Mouse (Mus musculus) CD4-positive naive resting alpha-beta T cell, adult 76 days (primary cell): ENCODE results near the gene Krt84. TPM values are rescaled to one million over a fixed set of nuclear protein-coding genes. Genes with fewer than 3 reads are reported as not detected.

Experiments used
- total RNA-seq: library from RNA; stranded (reverse); gene quantifications from one replicate; pipeline ENCODE4 v1.2.4, GENCODE M21; 2023

The Krt84 gene
- not detected for total RNA-seq

GRCm38 (mm10) chr15:101532720-101533119 is at the start of gene Krt84:
Krt84 (minus strand) TSS chr15:101532820.

DNA sequence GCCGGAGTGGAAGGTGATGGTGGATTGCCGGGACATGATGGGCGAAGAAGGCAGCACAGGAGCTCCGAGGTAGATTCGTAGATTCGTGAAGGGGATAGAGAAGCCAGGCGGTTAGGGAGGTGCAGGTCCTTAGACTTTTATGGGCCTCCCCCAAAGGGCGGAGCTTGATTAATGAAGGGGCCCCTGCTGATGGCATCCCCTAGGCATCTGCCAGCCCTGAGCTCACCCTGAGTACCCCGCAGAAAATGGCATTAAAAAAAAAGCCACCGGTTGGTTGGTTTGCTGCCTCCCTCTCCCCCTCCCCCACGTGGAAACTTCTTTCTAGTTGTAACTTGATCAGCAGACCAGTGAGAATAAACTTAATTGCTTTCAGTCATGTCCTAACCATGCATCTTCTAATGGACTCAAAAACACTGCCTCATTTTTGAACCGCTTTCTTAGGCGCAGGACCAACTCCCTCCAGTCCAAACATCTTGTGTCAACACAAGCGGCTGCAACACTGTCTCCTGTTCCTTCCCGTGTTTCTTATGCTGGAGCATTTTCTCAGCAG is 41.3 kb upstream of the Krt84 start, which contains the start of gene Krt75:
TSS of gene Krt75 (minus strand) at position 109 of the 550 bp plus-strand sequence.

GRCm38 (mm10) chr15:101562850-101563249 is 30.2 kb upstream of the Krt84 start, which contains the start of gene Krt90:
Krt90 (minus strand) TSS chr15:101562950.

DNA sequence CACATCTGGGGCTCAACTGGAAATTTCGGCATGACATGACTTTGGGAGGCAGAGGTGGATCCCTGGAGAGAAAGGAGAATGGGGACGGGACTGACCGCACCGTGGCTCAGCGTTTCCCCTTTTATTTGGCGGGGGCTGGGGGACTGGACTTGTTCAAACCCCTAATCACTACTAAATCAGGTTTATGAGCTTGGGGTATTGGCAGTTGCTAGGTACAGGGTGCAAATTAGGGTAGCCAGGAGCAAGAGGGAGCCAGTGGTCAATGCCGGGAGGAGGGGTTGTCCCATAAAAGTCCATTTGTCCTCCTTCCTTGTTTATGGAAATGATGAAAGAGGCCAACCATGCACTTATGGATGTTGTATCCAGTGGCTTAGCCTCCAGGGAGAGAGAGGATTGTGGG is 17.9 kb upstream of the Krt84 start, which contains the start of gene Krt82:
TSS of gene Krt82 (minus strand) at position 101 of the 400 bp plus-strand sequence.

DNA sequence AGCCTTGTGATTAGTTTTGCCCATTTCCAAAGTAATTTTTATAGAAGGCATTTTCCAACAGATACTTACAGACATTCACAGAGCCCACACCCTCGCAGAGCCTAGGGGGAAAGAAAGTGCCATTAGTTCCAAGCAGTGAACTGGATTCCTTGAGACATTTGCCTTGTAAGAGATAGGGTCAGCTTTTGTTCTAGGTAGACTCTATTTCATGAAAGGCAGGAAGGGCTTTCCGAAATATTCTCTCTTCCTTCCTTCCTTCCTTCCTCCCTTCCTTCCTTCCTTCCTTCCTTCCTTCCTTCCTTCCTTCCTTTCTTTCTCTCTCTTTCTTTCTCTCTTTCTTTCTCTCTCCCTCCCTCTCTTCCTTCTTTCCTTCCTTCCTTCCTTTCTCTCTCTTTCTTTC is 15.5 kb downstream of the Krt84 start, which contains the start of gene Gm49425:
TSS of gene Gm49425 (minus strand) at position 101 of the 400 bp plus-strand sequence.

DNA sequence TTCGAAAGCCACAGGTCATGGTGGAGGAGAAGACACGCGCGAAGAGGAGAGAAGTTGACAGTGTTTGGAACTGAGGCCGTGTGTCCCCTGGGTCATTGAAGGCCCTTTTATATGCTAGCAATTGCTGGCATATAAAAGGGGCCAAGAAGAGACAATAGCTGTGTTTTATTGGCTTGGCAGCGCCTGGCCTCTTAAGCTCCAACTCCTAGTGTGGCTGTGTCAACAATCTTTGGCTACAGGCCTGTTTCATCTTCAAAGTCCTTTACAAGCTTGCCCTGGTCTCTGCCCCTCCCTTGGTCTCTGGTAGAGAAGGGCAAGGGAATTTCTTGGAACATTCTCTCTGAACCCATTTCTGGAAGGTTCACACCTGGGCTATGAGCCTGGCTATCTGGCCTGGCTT is 41.2 kb downstream of the Krt84 start, which contains the start of gene Krt83:
TSS of gene Krt83 (minus strand) at position 82 of the 400 bp plus-strand sequence.

Other genes with a start within 250 kb of the Krt84 start
- gene Atg101, start 248.5 kb downstream of the Krt84 start, total RNA-seq, result 72.6 TPM
- 1.2 TPM for gene 6030408B16Rik, start 239.6 kb downstream of the Krt84 start, total RNA-seq
- 1.6 TPM for gene Krt80, start 162.7 kb downstream of the Krt84 start, total RNA-seq
- not detected for gene Krt7, start 121.8 kb downstream of the Krt84 start, total RNA-seq
- gene Krt87, start 94.0 kb downstream of the Krt84 start, total RNA-seq, result not detected
- gene Krt88, start 85.1 kb downstream of the Krt84 start, total RNA-seq, result not detected
- not detected for gene Krt81, start 69.1 kb downstream of the Krt84 start, total RNA-seq
- gene Krt86, start 59.3 kb downstream of the Krt84 start, total RNA-seq, result not detected
- not detected for gene Krt83, start 41.3 kb downstream of the Krt84 start, total RNA-seq
- gene Gm49425, start 15.6 kb downstream of the Krt84 start, total RNA-seq, result not detected
- not detected for gene Krt82, start 17.8 kb upstream of the Krt84 start, total RNA-seq
- not detected for gene Krt90, start 30.1 kb upstream of the Krt84 start, total RNA-seq
- gene Krt75, start 41.1 kb upstream of the Krt84 start, total RNA-seq, result not detected
- not detected for gene Gm5414, start 95.4 kb upstream of the Krt84 start, total RNA-seq
- not detected for gene Gm5478, start 114.6 kb upstream of the Krt84 start, total RNA-seq
- gene Krt6b, start 147.5 kb upstream of the Krt84 start, total RNA-seq, result not detected
- gene Krt6a, start 161.5 kb upstream of the Krt84 start, total RNA-seq, result not detected
- gene Krt5, start 180.1 kb upstream of the Krt84 start, total RNA-seq, result not detected
- not detected for gene Krt71, start 210.3 kb upstream of the Krt84 start, total RNA-seq